Mouse (Mus musculus): ENCODE results near the gene Baz2b. TPM values are rescaled to one million over a fixed set of nuclear protein-coding genes. Genes with fewer than 3 reads are reported as not detected.

Baz2b gene
- total RNA-seq, 2 experiments from 2014 or later = 29.9 to 41.9 TPM

GRCm38 (mm10) chr2:59952286-59953014, 257.2 kb downstream of the Baz2b start:
- no peak for DNase-seq

DNA sequence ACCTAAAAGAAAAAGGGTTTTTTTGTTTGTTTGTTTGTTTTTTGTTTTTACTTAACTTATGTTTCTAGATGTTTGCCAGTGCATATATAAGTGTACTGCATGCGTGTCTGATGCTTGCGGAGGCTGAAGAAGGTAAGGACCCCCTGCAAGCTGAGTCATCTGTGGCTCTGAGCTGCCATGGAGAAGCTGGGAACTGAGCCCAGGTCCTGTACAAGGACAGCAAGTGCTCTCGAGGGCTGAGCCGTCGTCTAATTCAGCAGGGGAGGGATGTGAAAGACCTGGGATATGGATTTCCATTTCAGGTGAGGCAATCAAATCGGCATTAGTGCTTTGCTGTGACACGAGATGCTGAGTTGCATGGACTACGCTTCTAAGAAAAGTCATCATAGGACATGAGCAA, 257.9 kb downstream of the Baz2b start:
- no peak for DNase-seq

DNA sequence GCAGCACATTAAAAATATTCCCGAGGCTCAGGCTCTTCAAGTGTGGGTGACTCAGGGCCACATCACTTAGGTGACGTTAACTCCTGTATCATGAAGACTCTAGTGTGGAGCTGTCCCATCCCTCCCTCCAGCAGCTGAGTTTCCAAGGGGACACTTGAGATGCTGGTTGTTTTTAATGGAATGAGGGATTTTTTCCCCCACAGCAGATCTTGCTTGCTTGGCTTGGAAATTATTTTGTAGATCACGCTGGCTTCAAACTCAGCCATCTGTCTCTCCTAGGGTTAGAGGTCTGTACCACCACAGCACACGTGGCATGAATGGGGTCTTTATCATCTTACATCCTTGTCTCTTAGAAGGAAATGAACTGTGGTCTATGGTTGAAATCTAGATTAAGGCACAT, 258.5 kb downstream of the Baz2b start:
- no peak for DNase-seq

GRCm38 (mm10) chr2:59936296-59936695, 273.3 kb downstream of the Baz2b start:
- DNase-seq = no peak

GRCm38 (mm10) chr2:59933129-59933528, 276.5 kb downstream of the Baz2b start:
- no peak for DNase-seq

- no peak for DNase-seq
Observed at GRCm38 (mm10) chr2:59932244-59932643, 277.4 kb downstream of the Baz2b start.

DNA sequence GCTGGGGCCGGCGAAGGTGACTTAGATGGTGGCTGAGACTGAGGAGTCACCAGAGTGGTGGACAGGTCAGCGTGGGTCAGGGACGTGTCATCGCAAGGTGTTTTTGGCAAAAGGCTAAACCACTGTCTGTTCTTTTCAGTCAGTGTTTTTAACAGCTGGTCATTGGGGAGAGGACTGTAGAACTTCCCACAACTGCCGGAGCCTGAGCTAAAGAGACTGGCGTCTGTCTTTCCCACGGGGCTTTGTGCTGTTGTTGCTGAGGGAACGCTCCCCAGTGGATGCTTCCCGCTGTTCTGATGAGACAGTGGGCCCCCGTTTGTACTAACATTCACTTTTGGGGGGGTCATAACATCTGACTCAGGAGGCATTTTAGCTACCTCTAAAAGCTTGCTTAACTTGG, 296.0 kb downstream of the Baz2b start:
- no peak for DNase-seq

- no peak for DNase-seq
Observed at GRCm38 (mm10) chr2:59908048-59908447, 301.6 kb downstream of the Baz2b start.

DNA sequence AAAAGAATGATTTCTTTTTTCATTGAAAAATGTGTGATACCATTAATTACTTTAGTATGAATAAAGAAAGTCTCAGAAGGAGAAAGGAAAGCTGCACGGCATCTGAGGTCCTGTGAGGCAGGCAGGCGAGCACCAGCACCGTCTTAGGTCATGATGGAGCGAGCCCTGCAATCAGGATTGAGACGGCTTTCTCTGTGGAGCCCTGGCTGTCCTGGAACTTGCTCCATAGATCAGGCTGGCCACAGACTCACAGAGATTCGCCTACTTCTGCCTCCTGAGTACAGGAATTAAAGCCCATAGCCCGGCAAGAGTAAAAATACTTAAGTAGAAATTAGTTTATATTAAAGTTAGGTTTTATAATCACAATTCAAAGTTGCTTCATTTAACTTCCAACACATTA, 305.6 kb downstream of the Baz2b start:
- no peak for DNase-seq

DNA sequence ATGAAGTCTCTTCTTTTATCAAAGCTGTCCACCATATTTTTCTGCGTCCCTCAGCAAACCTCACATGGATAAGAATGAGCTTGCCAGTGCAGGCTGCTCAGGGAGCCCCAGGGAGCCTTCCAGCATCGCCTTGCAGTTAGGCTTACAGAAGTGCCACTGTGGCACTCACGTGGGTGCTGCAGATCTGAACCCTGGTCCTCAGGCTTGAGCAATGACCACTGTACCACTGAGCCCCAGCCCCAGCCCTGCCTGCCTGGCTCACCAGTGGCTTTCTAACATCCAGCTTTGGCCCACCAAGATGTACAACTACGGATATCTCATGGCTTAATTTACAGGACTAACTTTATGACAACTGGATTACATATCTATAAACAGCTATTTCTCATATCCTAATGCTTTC, 311.0 kb downstream of the Baz2b start:
- DNase-seq = no peak

DNA sequence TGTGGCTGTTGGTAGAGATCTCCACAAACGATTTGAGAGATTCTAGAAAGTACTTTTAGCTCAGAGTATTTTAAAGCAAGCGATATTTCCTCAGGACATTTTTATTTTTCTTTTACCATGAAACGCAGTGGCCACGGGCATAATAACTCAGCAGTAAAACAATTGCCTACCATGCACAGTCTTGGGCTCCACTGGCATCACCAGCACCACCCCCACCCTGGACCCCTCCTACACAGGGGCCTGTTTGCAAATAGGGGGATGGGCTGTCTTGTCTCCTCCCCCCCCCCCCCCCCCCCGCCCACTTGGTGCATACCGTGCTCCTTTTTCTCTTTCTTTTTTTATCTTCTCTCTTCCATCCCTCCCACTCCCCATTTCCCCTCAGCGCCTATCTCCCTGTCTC, 311.5 kb downstream of the Baz2b start:
- DNase-seq = no peak

- DNase-seq = no peak
Observed at GRCm38 (mm10) chr2:59896837-59897236, 312.8 kb downstream of the Baz2b start.

DNA sequence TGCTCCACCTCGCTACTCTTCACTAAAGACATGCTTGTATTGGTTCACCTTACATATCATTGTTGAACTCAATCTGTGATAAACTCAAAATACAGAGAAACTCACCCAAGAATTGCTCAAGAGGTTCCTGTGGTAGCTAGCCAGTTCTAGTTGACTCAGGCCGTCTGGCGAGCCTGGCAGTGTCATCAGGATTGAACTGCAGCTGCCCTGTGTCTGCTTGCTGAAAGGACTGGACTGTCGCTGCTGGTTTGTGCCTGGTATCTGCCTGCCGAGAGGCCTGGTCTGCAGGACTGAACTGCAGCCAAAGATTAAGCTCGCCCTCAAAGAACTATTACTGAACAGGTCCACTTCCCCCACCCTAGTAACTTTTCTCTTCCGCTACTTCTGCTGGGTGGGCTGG, 313.2 kb downstream of the Baz2b start:
- DNase-seq = peak; percentile 14 to 22

- DNase-seq = peak in 1 of 2 experiments; percentile 40
Observed at GRCm38 (mm10) chr2:59889699-59890098, 319.9 kb downstream of the Baz2b start.

GRCm38 (mm10) chr2:59882742-59883281, 326.8 kb downstream of the Baz2b start:
- DNase-seq = peak in 1 of 2 experiments; percentile 18

DNA sequence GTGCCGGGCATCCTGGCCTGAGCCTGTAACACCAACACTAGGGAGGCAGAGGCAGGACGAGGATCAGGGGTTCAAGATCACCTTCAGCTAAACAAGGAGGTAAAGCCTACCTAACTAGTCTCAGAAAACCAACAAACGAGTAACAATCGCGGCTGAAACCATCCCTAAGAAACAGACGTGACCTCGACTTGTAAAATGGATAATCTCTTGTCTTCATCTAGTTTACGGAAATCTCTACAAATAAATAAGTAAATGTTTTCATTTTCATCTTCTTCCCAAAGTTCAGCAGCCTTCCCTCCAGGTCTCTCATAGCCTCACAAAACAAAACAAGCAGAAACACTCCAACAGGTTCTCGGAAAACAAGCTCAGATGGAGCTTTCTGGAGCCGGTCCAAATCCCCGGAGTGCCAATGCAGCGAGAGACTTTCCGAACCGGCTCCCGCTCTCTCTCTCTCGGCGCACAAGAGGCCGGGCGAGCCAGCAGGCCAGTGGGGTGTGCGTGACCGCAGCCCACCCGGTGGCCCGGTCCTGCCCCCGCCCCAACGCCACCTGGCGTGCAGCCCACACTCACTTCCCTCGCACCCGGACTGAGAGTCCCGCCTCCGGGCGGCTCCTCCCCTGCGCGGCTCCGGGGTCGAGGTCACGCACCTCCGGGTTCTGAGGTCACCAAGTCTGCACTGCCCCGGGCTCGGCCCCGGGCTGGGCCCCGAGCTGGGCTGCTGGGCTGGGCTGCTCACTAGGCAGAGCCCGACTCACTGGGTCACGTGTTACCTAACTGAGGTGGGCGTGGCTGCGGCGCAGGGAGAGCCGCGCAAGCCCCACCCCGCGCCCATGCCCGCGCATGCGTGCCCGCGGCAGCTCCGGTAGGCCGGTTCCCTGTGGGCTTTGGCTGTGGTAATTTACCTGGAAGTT, 327.6 kb downstream of the Baz2b start, which contains the start of gene Wdsub1:
Gene Wdsub1, minus strand, starts transcription at position 761 of the 911 bp plus-strand sequence.
- DNase-seq = peak; percentile 92 to 97

DNA sequence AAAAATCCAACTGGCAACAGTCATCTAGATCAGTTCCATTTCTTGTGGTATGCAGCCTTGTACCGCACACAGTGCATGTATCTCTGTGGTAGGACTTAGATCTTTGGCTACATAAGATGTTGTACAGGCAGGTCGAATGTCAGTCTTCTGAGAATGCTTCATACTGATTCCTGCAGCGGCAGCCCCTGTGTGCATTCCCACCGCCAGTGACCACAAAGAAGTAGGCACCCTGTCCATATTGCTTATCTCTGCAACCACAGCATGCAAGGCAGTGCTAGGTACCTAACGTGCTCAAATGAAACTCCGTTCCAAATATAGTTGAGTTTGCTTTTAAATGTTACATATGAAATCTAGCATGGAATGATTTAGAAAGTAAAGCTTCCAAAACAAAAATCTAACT, 328.2 kb downstream of the Baz2b start:
- no peak for DNase-seq

GRCm38 (mm10) chr2:59878221-59878620, 331.4 kb downstream of the Baz2b start:
- DNase-seq = no peak

GRCm38 (mm10) chr2:59877335-59877734, 332.3 kb downstream of the Baz2b start:
- DNase-seq = no peak

GRCm38 (mm10) chr2:59876482-59876881, 333.2 kb downstream of the Baz2b start:
- no peak for DNase-seq

DNA sequence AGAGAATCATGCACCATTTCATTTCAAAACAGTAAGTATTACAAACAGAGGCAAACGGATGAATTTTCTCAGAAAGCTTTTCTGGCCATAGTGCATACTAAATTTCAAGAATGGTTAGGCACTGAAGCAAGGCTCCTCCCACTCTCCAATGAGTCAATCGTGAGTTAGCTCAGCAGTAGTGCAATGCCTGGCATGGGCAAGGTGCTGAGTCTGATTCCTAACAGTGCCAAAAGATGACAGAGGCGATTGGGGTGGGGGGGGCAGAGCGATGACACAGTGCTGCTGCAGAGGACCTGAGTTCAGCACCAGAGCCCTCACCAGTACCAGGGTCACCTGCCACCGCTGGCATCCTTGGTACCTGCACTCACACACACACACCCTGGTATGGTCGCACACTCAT, 339.1 kb downstream of the Baz2b start:
- no peak for DNase-seq

GRCm38 (mm10) chr2:59862618-59863017, 347.0 kb downstream of the Baz2b start:
- DNase-seq = no peak

GRCm38 (mm10) chr2:59854363-59854762, 355.3 kb downstream of the Baz2b start:
- no peak for DNase-seq
